Mouse (Mus musculus): ENCODE results near the gene Sox18. TPM values are rescaled to one million over a fixed set of nuclear protein-coding genes. Genes with fewer than 3 reads are reported as not detected.
A peak's percentile ranks its signal among the peaks of the same experiment; 100 is the strongest.

Sox18 gene
- polyA plus RNA-seq, 1 experiment from 2014 or later = 13.8 TPM

DNA sequence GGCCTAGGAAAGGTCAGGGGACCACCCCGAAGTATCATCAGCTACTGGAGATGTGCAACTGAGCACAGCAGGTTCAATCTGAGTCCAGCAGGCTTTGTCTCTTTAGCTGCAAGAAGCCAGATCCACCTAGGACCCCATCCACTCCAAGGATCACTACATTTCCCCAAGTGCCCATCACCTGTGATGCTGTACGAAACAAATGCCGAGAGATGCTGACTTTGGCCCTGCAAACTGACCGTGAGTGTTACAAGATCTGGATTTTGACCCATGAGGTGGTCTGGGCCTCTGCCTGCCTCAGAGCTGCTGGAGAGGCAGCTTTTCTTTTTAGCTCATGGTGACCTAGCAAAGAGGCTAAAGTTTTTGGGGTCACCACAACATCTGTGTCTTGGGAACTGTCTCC is 14.2 kb upstream of the Sox18 start:
- peaks cover 9% of the 10 kb centered on the region for H3K4me1 ChIP-seq (replicated peaks; ENCODE audit: control insufficient read depth, insufficient read depth, low read length)
- 94% methylated on average over 4 of the region's 4 CpGs for WGBS
- no peak overlapping the region for H3K4me3 ChIP-seq (replicated peaks; ENCODE audit: low read length)
- H3K27me3 ChIP-seq (replicated peaks; ENCODE audit: control insufficient read depth, insufficient read depth, low read length) = no peaks in the 10 kb centered on the region
- H3K9me3 ChIP-seq (ENCODE audit: control insufficient read depth, low read length) = no peaks in the 10 kb centered on the region
- no peak overlapping the region for H3K4me2 ChIP-seq (ENCODE audit: low read length)
- no peak for ATAC-seq
- H3K27ac ChIP-seq (ENCODE audit: low read length) = no peak overlapping the region
- peaks cover 14% of the 10 kb centered on the region for H3K36me3 ChIP-seq (ENCODE audit: control insufficient read depth, insufficient read depth)
- H3K9ac ChIP-seq (replicated peaks; ENCODE audit: low read depth, low read length) = no peak overlapping the region

DNA sequence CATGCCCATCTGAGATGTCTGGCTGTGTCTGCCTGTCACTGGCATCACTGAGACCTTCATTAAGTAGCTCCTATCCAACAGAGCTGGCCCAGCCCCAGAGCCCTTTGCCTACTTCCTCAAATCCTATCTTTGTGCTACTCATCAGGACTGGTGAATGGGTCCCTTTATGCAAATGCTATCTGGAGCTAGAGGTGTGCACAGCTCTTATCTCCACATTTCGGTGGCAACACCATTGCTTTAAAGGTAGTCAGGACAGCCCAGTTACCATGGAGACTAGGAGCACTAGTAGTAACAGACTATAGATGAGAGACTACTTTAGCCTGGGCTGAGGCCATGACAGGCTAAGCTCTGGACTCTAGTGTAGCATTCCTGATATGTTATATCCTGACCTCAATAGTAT is 13.3 kb upstream of the Sox18 start:
- no peaks in the 10 kb centered on the region for H3K27me3 ChIP-seq (replicated peaks; ENCODE audit: control insufficient read depth, insufficient read depth, low read length)
- H3K9ac ChIP-seq (replicated peaks; ENCODE audit: low read depth, low read length) = no peak overlapping the region
- H3K36me3 ChIP-seq (ENCODE audit: control insufficient read depth, insufficient read depth) = peaks cover 14% of the 10 kb centered on the region
- peaks cover 13% of the 10 kb centered on the region for H3K4me1 ChIP-seq (replicated peaks; ENCODE audit: control insufficient read depth, insufficient read depth, low read length)
- no peak overlapping the region for H3K4me2 ChIP-seq (ENCODE audit: low read length)
- ATAC-seq = no peak
- H3K4me3 ChIP-seq (replicated peaks; ENCODE audit: low read length) = no peak overlapping the region
- H3K27ac ChIP-seq (ENCODE audit: low read length) = no peak overlapping the region
- no peaks in the 10 kb centered on the region for H3K9me3 ChIP-seq (ENCODE audit: control insufficient read depth, low read length)
- 75% methylated on average over 1 of the region's 1 CpGs for WGBS

DNA sequence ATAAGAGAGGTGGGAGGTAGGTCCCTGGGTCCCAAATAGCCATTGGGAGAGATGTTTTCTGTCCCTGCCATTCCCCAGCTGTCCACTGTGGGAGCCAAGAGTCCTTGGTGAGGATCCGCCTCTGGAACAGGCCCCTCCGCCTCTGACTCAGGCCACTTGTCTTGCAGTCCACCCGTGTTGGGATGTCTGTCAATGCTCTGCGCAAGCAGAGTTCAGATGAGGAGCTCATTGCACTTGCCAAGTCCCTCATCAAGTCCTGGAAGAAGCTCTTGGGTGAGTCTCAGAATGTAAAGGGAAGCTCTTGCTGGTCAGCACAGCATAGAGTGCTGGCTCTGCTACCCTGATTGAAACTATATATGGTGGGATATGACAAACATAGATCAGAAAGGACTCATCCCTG is 11.9 kb upstream of the Sox18 start:
- Histone ChIP-seq H3K9ac (replicated peaks; ENCODE audit: low read depth, low read length) (no peak overlapping the region), H3K4me1 (replicated peaks; ENCODE audit: control insufficient read depth, insufficient read depth, low read length) (peaks cover 17% of the 10 kb centered on the region), H3K36me3 (ENCODE audit: control insufficient read depth, insufficient read depth) (peaks cover 7% of the 10 kb centered on the region), H3K27me3 (replicated peaks; ENCODE audit: control insufficient read depth, insufficient read depth, low read length) (no peaks in the 10 kb centered on the region), H3K27ac (ENCODE audit: low read length) (no peak overlapping the region), H3K4me2 (ENCODE audit: low read length) (no peak overlapping the region), H3K4me3 (replicated peaks; ENCODE audit: low read length) (no peak overlapping the region), H3K9me3 (ENCODE audit: control insufficient read depth, low read length) (no peaks in the 10 kb centered on the region)
- no peak for ATAC-seq
- 72% methylated on average over 4 of the region's 4 CpGs for WGBS

DNA sequence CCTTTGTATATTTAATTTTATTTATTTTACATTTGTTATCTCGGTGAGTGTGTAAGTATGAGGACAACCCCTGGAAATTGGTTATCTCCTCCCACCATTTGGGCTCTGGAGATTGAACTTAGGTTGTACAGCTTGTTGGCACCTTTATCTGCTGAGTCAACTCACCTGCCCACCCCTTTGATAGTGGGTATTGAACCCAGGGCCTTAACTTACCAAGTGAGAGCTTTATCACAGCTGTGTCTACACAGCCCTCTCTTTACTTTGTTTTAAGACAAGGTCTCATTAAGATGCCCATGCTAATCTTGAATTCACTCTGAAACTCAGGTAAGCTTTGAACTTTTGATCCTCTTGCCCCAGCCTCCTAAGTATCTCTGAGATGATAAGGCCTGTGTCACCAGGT is 10.5 kb upstream of the Sox18 start:
- Histone ChIP-seq H3K9ac (replicated peaks; ENCODE audit: low read depth, low read length) (no peak overlapping the region), H3K27ac (ENCODE audit: low read length) (no peak overlapping the region), H3K4me1 (replicated peaks; ENCODE audit: control insufficient read depth, insufficient read depth, low read length) (peaks cover 17% of the 10 kb centered on the region), H3K27me3 (replicated peaks; ENCODE audit: control insufficient read depth, insufficient read depth, low read length) (no peaks in the 10 kb centered on the region), H3K4me2 (ENCODE audit: low read length) (no peak overlapping the region), H3K9me3 (ENCODE audit: control insufficient read depth, low read length) (no peaks in the 10 kb centered on the region), H3K36me3 (ENCODE audit: control insufficient read depth, insufficient read depth) (peaks cover 4% of the 10 kb centered on the region), H3K4me3 (replicated peaks; ENCODE audit: low read length) (no peak overlapping the region)
- 100% methylated on average over 1 of the region's 1 CpGs for WGBS
- no peak for ATAC-seq

DNA sequence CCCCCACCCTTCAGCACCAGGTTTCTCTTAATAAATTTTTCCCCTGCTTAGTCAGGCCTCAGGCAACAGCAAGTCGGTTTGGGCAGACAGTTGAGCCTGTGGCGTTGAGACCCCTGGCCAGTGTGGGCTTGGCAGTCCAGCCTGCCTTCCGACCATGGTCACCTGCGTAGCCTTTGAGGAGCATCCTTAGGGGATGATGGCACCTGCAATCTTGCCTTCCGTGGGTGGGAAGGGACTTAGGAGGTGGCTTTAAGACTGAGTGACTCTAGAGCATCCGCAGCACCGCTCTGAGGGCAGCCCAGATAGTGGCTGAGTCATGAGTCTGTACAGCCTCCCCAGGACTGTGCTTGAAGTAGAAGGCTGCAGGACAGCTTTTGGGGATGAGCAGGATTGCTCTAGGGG is 9.3 kb upstream of the Sox18 start:
- H3K9me3 ChIP-seq (ENCODE audit: control insufficient read depth, low read length) = no peaks in the 10 kb centered on the region
- H3K4me2 ChIP-seq (ENCODE audit: low read length) = peak overlapping the region; percentile 96
- H3K9ac ChIP-seq (replicated peaks; ENCODE audit: low read depth, low read length) = peak overlapping the region; percentile 87
- peaks cover under 1% of the 10 kb centered on the region; the same call in 1 of the 2 replicates for H3K36me3 ChIP-seq (ENCODE audit: control insufficient read depth, insufficient read depth)
- peak; percentile 34; the same call in 1 of the 2 replicates for ATAC-seq
- H3K27me3 ChIP-seq (replicated peaks; ENCODE audit: control insufficient read depth, insufficient read depth, low read length) = no peaks in the 10 kb centered on the region
- 16% methylated on average over 7 of the region's 7 CpGs for WGBS
- no peak overlapping the region for H3K27ac ChIP-seq (ENCODE audit: low read length)
- H3K4me1 ChIP-seq (replicated peaks; ENCODE audit: control insufficient read depth, insufficient read depth, low read length) = peaks cover 17% of the 10 kb centered on the region
- peak overlapping the region; percentile 66 for H3K4me3 ChIP-seq (replicated peaks; ENCODE audit: low read length)

DNA sequence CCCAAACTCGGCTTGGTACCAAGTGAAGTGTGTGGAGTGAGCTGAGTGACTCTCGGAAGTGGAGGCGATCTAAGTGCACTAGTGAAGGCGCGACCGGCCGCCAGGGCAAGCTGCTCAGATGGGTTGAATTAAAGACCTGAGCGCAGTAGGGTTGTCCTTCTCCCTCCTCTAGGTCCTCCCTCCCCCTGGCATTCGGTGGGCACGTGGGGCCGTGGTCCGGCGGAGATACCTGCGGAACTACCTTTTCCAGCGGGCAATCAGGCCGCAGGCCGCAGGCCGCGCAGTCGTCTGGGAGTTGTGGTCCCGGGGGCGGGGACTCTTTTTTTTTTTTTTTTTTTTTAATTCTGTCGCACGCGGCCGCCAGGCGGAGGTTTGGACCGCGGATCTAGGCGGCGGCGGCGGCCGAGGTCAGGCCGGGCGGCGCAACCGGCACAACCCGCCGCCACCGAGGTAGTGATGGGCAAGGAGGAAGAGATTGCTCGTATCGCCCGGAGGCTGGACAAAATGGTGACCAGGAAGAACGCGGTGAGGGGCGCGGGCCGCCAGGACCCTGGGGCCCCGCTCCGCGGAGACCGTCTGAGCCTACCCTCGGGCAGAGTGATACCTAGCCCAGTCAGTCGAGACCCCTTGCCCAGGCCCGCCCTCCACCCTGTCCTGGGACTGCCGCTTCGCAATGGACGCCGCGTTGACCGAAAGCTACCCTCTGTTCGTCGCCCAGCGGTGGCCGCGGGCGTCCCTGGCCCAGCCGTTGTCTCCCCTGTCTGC is 8.7 kb upstream of the Sox18 start, which contains the start of gene Tcea2:
TSS of gene Tcea2 (plus strand) at position 360 of the 765 bp plus-strand sequence.
- peak within 1 kb of the TSS; percentile 96 for H3K4me2 ChIP-seq (ENCODE audit: low read length)
- ATAC-seq = peak; percentile 54
- H3K36me3 ChIP-seq (ENCODE audit: control insufficient read depth, insufficient read depth) = no peaks in the 10 kb centered on the region
- no peaks in the 10 kb centered on the region for H3K9me3 ChIP-seq (ENCODE audit: control insufficient read depth, low read length)
- H3K9ac ChIP-seq (replicated peaks; ENCODE audit: low read depth, low read length) = peak within 1 kb of the TSS; percentile 87
- peak within 1 kb of the TSS; percentile 66 for H3K4me3 ChIP-seq (replicated peaks; ENCODE audit: low read length)
- no peak within 1 kb of the TSS for H3K27ac ChIP-seq (ENCODE audit: low read length)
- H3K4me1 ChIP-seq (replicated peaks; ENCODE audit: control insufficient read depth, insufficient read depth, low read length) = peaks cover 22% of the 10 kb centered on the region
- no peaks in the 10 kb centered on the region for H3K27me3 ChIP-seq (replicated peaks; ENCODE audit: control insufficient read depth, insufficient read depth, low read length)
- WGBS = under 1% methylated on average over 65 of the region's 69 CpGs

DNA sequence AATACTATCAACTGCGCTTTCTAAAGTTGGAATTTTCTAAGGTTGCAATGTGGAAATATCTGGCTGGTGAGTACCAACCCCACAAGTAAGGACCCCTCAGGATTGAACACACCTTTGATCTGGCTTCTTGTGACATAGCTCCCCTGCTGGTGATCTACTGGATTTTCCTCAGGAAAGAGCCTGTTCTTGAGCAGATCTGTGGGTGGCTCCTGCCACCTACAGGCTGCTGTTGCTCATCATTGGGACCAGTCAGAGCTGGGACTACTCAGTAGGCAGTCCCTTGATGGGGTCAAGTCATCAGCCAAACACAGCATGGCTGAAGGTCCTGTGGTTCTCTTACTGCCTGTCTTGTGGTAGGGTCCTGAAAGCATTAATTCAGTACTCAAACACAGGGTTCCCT is 7.3 kb upstream of the Sox18 start:
- WGBS = 55% methylated on average over 1 of the region's 1 CpGs
- H3K4me3 ChIP-seq (replicated peaks; ENCODE audit: low read length) = no peak overlapping the region
- H3K4me2 ChIP-seq (ENCODE audit: low read length) = no peak overlapping the region
- H3K9ac ChIP-seq (replicated peaks; ENCODE audit: low read depth, low read length) = no peak overlapping the region
- H3K27ac ChIP-seq (ENCODE audit: low read length) = no peak overlapping the region
- ATAC-seq = peak; percentile 70
- H3K4me1 ChIP-seq (replicated peaks; ENCODE audit: control insufficient read depth, insufficient read depth, low read length) = peaks cover 22% of the 10 kb centered on the region
- H3K36me3 ChIP-seq (ENCODE audit: control insufficient read depth, insufficient read depth) = no peaks in the 10 kb centered on the region
- no peaks in the 10 kb centered on the region; the same call in 1 of the 2 replicates for H3K27me3 ChIP-seq (replicated peaks; ENCODE audit: control insufficient read depth, insufficient read depth, low read length)
- no peaks in the 10 kb centered on the region for H3K9me3 ChIP-seq (ENCODE audit: control insufficient read depth, low read length)

DNA sequence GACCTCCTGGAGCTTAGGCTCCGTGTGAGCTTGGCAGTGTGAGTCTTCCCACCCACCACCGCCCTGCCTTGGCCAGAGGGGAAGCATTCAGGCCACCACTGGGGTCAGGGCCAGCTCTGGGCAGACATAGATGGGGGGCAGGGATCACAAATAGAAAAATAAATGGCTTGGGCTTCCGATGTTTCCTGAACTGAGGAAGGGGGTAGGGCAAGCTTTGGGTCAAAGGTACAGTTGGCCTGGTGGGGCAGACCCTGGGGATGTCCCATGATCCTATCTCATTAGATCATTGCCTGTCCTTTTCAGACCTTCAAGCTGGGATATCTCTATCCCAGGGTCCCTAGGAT is 6.3 kb upstream of the Sox18 start:
- H3K27ac ChIP-seq (ENCODE audit: low read length) = no peak overlapping the region
- WGBS = 63% methylated on average over 3 of the region's 3 CpGs
- peaks cover 22% of the 10 kb centered on the region for H3K4me1 ChIP-seq (replicated peaks; ENCODE audit: control insufficient read depth, insufficient read depth, low read length)
- ATAC-seq = no peak
- no peaks in the 10 kb centered on the region for H3K9me3 ChIP-seq (ENCODE audit: control insufficient read depth, low read length)
- H3K9ac ChIP-seq (replicated peaks; ENCODE audit: low read depth, low read length) = no peak overlapping the region
- H3K27me3 ChIP-seq (replicated peaks; ENCODE audit: control insufficient read depth, insufficient read depth, low read length) = peaks cover 10% of the 10 kb centered on the region
- no peak overlapping the region for H3K4me2 ChIP-seq (ENCODE audit: low read length)
- H3K36me3 ChIP-seq (ENCODE audit: control insufficient read depth, insufficient read depth) = no peaks in the 10 kb centered on the region
- no peak overlapping the region for H3K4me3 ChIP-seq (replicated peaks; ENCODE audit: low read length)

DNA sequence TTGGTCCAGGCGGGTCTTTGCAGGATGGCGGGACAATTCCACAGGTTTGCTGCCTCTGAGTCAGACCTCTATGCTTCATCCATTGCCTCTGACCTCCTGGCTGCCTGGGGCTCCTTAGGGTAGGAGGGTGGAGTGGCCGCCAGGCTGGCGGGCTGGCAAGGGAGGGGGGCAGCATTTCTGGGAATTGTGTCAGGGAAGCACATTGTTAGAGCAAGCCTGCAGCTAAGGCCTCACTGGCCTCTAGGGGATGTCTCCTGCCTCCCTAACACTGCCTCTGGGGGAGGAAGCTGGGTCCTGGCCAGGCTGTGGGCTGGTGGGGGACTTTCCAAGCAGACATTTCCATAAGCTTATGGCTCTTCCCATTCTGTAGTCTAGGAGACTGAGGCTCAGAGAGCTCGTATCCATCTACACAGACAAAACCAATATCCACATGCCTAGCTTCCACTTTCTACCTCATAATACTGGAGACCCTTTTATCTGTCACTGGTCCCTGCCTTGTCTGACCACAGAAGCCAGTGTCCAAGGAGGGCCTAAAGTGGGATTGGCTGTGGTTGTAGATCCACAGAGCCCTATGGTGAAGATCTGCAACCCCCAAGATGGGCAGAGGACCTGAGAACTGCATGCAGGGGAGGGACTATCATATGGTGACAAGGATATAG is 5.8 kb upstream of the Sox18 start:
- H3K27me3 ChIP-seq (replicated peaks; ENCODE audit: control insufficient read depth, insufficient read depth, low read length) = peaks cover 15% of the 10 kb centered on the region
- H3K36me3 ChIP-seq (ENCODE audit: control insufficient read depth, insufficient read depth) = no peaks in the 10 kb centered on the region
- H3K9me3 ChIP-seq (ENCODE audit: control insufficient read depth, low read length) = no peaks in the 10 kb centered on the region
- H3K27ac ChIP-seq (ENCODE audit: low read length) = no peak overlapping the region; the same call in 1 of the 2 replicates
- peaks cover 22% of the 10 kb centered on the region for H3K4me1 ChIP-seq (replicated peaks; ENCODE audit: control insufficient read depth, insufficient read depth, low read length)
- H3K4me2 ChIP-seq (ENCODE audit: low read length) = no peak overlapping the region
- H3K9ac ChIP-seq (replicated peaks; ENCODE audit: low read depth, low read length) = no peak overlapping the region
- H3K4me3 ChIP-seq (replicated peaks; ENCODE audit: low read length) = no peak overlapping the region
- WGBS = 56% methylated on average over 5 of the region's 5 CpGs
- ATAC-seq = no peak

All from forebrain, embryonic 16.5 days (tissue).